Mouse (Mus musculus): Measurements from ENCODE around the gene 2610318N02Rik. TPM values are rescaled to one million over a fixed set of nuclear protein-coding genes. Genes with fewer than 3 reads are reported as not detected.

2610318N02Rik gene
- 6.1 TPM for polyA plus RNA-seq (2017; shearing (Covaris generic))

DNA sequence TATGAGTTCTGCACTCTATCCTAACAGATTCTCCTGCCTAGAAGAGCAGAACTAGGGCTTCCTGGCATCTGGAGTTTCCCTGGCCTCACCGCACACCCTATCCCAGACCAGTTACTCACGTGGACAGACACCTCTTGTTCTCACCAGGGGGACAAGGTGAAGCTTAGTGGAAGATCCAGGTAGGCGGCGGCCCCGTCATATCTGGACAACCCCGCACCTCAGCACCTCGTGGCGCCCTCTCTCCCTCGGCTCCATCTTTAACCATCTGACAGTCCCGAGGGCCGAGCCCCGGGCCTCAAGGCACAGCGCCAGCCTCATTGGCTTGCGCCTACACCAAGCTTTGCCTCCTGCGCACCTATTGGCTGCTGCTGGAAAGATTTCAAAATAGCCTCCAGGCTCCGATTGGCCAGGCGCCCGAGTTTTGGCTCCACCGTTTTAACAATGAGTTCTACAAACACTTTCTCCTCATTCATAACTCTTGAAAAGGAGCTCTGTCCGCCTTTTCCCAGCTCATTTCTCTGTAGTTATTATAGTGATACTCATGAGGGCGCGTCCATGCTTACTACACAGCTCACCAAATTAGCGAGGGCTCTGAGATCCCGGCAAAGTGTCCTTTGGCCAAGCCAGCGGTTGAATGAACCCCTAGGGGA, at the start of gene 2610318N02Rik:
2610318N02Rik (minus strand) TSS at position 297 of the 650 bp plus-strand sequence.

DNA sequence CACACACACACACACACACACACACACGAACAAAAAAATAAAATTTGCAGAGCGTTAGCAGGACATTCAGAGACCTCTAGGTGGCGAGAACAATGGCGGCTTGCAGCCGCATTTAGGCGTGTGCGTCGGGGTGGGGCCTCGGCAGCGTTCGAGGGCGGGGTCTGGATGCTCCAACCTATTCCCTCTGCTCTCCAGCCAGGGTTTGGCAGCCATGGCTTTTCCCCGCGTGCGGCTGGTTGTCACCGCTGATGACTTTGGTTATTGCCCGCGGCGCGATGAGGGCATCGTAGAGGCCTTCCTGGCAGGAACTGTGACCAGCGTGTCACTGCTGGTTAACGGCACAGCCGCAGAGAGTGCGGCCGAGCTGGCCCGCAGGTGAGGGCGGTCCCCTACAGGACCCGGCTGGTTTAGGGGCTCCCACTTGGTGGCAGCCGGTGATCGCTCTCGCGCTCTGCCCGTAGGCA, 21.8 kb upstream of the 2610318N02Rik start, which contains the start of gene Ccdc116:
Ccdc116 (minus strand) TSS at position 458 of the 464 bp plus-strand sequence.

DNA sequence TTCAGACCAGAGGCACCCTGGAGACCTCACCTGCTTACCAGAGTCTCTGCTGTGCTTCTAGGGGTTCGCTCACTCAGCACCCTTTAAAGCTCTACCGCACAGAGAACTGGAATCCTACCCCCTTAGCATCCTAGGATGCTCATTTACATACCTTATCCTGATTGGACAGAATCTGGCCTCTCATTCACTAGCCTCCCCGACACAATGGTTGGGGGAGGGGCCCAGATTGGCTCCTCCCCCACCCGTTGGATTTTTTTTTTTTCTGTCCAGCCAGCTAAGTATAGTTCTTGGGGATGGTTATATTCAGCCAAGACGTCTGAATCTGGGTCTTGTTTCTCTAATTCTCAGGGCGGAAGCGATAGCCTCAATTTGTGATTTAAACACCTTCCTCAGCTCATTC, 19.4 kb upstream of the 2610318N02Rik start, which contains the start of gene Ydjc:
Ydjc (plus strand) TSS at position 283 of the 400 bp plus-strand sequence.

DNA sequence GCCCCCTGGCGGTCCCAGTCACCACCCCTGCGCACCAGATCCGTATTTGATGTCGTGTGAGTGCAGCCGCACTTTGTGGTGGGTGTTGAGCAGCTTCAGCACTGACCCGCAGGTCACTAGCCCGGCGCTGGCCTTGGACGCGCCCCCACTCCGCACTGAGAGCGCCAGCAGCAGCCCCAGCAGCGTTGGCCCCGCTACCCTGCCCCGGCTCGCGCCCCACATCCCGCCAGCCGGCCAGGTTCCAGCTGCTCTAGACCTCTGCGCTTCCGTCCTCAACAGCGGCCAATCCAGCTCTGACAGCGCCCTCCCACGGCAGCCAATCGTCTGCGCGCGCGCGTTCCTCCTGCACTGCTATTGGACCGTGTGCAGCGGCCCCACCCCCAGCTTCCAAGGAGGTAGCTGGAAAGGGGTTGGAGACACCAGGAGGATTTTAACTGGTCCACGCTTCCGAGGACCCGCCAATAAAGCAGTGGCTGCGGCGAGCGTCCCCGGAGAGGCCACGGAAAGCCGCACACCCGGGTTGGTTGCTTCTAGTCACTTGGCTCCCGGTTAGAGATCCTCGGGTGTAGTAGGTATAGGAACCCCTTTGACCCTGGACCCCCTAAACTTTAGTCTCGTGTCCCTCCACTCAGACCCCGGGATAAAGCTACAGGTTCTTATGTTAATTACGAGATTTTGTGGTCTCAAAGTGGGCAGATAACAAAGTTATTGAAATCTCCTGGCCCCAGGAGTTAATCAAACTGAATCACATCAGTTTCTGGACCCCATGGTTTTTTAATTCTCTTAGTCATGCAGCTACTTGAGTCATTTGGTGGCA, 7.3 kb upstream of the 2610318N02Rik start, which contains the start of gene Sdf2l1:
Sdf2l1 (minus strand) TSS at position 295 of the 817 bp plus-strand sequence.

DNA sequence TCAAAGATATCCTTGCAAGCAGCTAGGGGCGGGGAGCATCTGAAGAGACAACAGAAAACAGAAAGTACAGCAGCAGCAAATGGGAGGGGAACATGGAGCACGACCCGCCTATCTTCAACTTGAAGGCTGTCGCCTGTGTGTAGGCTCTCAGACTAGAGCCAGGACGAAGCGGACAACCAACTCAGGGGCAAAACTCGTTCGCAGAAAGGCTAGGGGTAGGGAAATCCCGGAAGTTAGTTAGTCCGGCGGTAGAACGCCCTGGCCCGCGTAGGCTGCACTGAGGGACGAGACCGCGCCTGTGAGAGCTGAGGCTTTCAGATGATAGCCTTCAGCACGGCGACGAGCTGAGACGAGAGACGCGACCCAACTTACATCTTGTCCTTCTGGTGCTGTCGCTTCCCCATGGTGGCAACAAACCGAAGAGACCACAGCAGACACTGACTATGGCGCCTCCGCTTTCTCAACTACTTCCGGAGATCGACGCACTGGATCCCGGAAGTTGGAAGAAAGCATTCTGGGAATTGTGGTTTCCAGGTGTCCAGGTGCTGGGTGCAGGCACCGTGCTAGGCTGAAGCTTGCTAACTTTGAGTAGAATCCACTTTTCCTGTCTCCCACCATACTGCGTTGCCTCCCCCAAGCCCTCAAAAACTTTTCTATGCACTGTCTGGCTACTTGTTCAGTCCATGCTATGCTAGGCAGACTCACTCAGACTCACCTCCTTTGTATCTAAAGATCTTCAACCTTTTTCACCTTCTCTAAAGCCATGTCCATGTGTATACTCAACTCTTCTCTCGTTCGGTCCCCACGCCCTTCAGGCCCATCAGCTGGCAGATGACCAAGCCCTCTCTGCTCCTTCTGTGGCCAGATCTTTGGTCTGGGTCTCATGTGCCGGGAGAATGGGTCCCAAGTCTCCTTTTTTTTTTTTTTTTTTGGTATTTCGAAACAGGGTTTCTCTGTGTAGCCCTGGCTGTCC, 13.9 kb downstream of the 2610318N02Rik start, which contains the start of gene Ppil2:
Ppil2 (minus strand) TSS at position 487 of the 973 bp plus-strand sequence.

DNA sequence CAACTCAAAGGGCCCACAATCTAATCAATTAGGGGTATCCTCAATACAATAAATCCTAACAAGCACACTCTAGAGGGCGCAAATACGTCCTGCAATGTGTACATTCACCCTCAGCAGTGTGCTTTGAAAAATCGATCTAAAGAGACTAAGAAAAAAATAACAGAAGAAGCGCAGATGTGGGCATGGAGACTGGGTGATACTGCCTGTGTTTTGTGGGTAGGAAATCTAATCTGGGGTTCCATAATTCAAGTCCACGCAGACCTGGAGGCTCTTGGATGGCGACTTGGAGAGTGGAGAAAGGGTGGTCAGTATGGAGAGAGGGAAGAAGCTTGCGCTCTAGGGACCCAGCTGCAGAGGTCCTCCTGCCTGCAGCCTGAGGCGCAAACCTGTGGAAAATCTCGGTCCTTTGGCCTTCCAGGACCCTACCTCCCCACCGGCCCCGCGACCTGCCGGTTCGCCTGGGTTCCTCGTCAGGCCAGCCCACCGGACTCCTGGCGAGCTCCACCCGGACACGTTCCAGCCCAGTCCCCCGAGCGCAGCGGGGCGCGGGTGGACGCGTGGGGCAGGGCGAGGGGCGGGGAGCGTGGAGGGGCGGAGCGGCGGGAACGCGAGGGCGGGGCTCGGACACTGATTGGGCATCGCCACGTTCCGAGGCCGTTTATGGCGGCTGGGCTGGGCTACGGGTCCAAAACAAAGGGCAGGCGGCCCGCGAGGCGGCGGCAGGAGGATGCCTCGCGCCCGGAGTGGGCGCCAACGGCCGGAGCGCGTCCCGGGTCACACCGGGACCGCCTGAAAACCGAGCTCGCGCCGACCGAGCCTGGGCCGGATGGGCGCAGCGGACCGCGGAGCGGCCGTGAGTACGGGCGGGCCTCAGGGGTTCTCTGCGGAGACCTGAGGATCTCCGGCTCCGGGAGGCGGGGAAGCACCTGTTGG, 55.2 kb downstream of the 2610318N02Rik start, which contains the start of gene Ypel1:
Ypel1 (plus strand) TSS at position 186 of the 933 bp plus-strand sequence.

Other genes with a start within 250 kb of the 2610318N02Rik start
- gene Ppm1f, start 228.7 kb downstream of the 2610318N02Rik start, polyA plus RNA-seq (2017; shearing (Covaris generic)): 31.3 TPM
- 28.7 TPM for gene Mapk1, start 141.8 kb downstream of the 2610318N02Rik start, polyA plus RNA-seq (2017; shearing (Covaris generic))
- gene Ypel1, start 55.5 kb downstream of the 2610318N02Rik start, polyA plus RNA-seq (2017; shearing (Covaris generic)): 4.0 TPM
- 261 TPM for gene Ppil2, start 13.9 kb downstream of the 2610318N02Rik start, polyA plus RNA-seq (2017; shearing (Covaris generic))
- 21.2 TPM for gene Sdf2l1, start 7.2 kb upstream of the 2610318N02Rik start, polyA plus RNA-seq (2017; shearing (Covaris generic))
- gene Ydjc, start 19.5 kb upstream of the 2610318N02Rik start, polyA plus RNA-seq (2017; shearing (Covaris generic)): 4.6 TPM
- gene Ccdc116, start 22.1 kb upstream of the 2610318N02Rik start, polyA plus RNA-seq (2017; shearing (Covaris generic)): 1.8 TPM
- 322 TPM for gene Ube2l3, start 77.5 kb upstream of the 2610318N02Rik start, polyA plus RNA-seq (2017; shearing (Covaris generic))
- not detected for gene Rimbp3, start 83.4 kb upstream of the 2610318N02Rik start, polyA plus RNA-seq (2017; shearing (Covaris generic))
- gene Hic2, start 108.4 kb upstream of the 2610318N02Rik start, polyA plus RNA-seq (2017; shearing (Covaris generic)): 1.3 TPM
- gene Tmem191c, start 150.9 kb upstream of the 2610318N02Rik start, polyA plus RNA-seq (2017; shearing (Covaris generic)): 86.0 TPM
- gene Serpind1, start 206.2 kb upstream of the 2610318N02Rik start, polyA plus RNA-seq (2017; shearing (Covaris generic)): 0.31 TPM